Mouse (Mus musculus): ENCODE measurements around the gene Tmpo.

DNA sequence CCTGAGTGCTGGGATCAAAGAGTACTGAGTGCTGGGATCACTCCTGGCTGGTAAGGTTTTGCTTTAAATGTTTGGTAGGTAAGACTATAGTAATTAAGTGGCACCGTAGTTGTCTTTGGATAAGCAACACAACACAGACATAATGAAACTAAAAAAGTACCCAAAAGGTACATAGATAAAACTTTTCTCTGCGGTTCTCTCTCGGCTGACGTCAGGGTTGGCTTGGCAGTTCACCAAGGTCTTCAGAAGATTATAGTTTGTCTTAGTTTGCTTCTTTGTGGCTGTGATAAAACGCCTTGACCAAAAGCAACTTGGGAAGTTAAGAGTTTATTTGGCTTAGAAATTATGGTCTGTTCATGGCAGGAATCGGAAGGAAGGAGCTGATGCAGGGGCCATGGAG lies 8.4 kb upstream of the Tmpo start:
- TF ChIP-seq POLR2A (IDR thresholded peaks at IDR 0.05; ENCODE audit: insufficient read depth, low read depth, low read length): no peak
- TF ChIP-seq CTCF (IDR thresholded peaks at IDR 0.05): no peak
- TF ChIP-seq EP300 (IDR thresholded peaks at IDR 0.05; ENCODE audit: insufficient read depth, low read depth, low read length): no peak
